Mouse (Mus musculus) intestine, embryonic 15.5 days (tissue): ENCODE results near the gene Duoxa1. TPM values are rescaled to one million over a fixed set of nuclear protein-coding genes. Genes with fewer than 3 reads are reported as not detected.

ENCODE experiments used
- ATAC-seq: fragments of 200-750 bp; cut with Nextera tagmentation; 2 replicates; pipeline ENCODE4 v1.8.0; 2017; ENCODE audit warnings: moderate TSS enrichment, moderate library complexity
- H3K27ac ChIP-seq: fragments of 300-500 bp; sonication (generic); 2 replicates; pipeline ENCODE4 v1.5.1; 2015; ENCODE audit warnings: mild to moderate bottlenecking, inconsistent platforms
- H3K27me3 ChIP-seq: fragments of 300-500 bp; sonication (generic); replicated peaks from 2 replicates; pipeline ENCODE4 v1.6.1; 2015; ENCODE audit warnings: inconsistent platforms
- H3K36me3 ChIP-seq: fragments of 300-500 bp; sonication (generic); 2 replicates; pipeline ENCODE4 v1.6.1; 2015; ENCODE audit warnings: inconsistent platforms
- H3K4me1 ChIP-seq: fragments of 300-500 bp; sonication (generic); replicated peaks from 2 replicates; pipeline ENCODE4 v1.6.1; 2015; ENCODE audit warnings: inconsistent platforms
- H3K4me2 ChIP-seq: fragments of 300-500 bp; sonication (generic); replicated peaks from 2 replicates; pipeline ENCODE4 v1.6.1; 2015; ENCODE audit warnings: mild to moderate bottlenecking, inconsistent platforms
- H3K4me3 ChIP-seq: fragments of 300-500 bp; sonication (generic); replicated peaks from 2 replicates; pipeline ENCODE4 v1.5.1; 2015; ENCODE audit warnings: inconsistent platforms
- H3K9ac ChIP-seq: fragments of 300-500 bp; sonication (generic); 2 replicates; pipeline ENCODE4 v1.6.1; 2015; ENCODE audit warnings: inconsistent platforms
- H3K9me3 ChIP-seq: fragments of 300-500 bp; sonication (generic); 2 replicates; pipeline ENCODE4 v1.6.1; 2016; ENCODE audit warnings: inconsistent platforms
- WGBS: fragments of 180-500 bp; shearing (Covaris S2); methylation state at CpG from one replicate; pipeline ENCODE4 v1.1.7; 2015; 5-methylcytosine and 5-hydroxymethylcytosine counted together
- polyA plus RNA-seq: library from polyadenylated mRNA; unstranded; fragments of >200 nt; fragmentation: Nextera tagmentation; extraction: Ambion mirVana; gene quantifications from 2 replicates; pipeline ENCODE4 v1.2.1, GENCODE M21; 2015

Gene Duoxa1
- polyA plus RNA-seq, 1 experiment from 2014 or later = not detected

- peak; percentile 73 for ATAC-seq
- no peaks in the 10 kb centered on the region for H3K27me3 ChIP-seq
- no peaks in the 10 kb centered on the region for H3K36me3 ChIP-seq
- 82% methylated on average over 7 of the region's 7 CpGs for WGBS
- no peak overlapping the region for H3K27ac ChIP-seq
- H3K4me2 ChIP-seq = no peak overlapping the region
- H3K9me3 ChIP-seq = no peaks in the 10 kb centered on the region
- H3K4me3 ChIP-seq = no peak overlapping the region
- 0 out of 2 replicates have a peak, but pooled peaks cover 5% of the 10 kb centered on the region for H3K4me1 ChIP-seq
- H3K9ac ChIP-seq = no peak overlapping the region
Observed at GRCm38 (mm10) chr2:122266407-122267193, 46.9 kb downstream of the Duoxa1 start.

DNA sequence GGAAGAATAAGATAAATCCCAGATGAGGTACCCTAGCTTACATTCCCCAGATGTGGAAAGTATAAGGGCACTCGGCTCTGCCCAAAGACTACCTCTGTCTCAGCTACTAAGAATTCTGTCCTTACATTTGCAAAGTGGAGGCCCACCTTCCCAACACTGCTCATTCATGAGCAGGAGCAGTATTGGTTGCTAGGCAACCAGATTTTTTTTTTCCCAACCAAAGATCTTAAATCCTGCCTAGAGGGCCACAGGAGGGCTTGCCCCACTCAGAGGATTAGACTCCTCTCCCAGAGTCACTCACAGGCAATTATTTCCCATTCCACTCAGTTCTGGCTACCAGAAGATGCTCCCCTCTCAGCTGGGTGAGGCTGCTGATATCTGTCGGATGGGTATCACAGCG, 48.8 kb downstream of the Duoxa1 start:
- Histone ChIP-seq H3K27ac (no peak overlapping the region), H3K36me3 (no peaks in the 10 kb centered on the region), H3K4me1 (peaks cover 8% of the 10 kb centered on the region; the same call in 1 of the 2 replicates), H3K9ac (no peak overlapping the region), H3K4me3 (no peak overlapping the region), H3K4me2 (no peak overlapping the region), H3K27me3 (no peaks in the 10 kb centered on the region), H3K9me3 (no peaks in the 10 kb centered on the region)
- 74% methylated on average over 3 of the region's 3 CpGs for WGBS
- no peak for ATAC-seq

DNA sequence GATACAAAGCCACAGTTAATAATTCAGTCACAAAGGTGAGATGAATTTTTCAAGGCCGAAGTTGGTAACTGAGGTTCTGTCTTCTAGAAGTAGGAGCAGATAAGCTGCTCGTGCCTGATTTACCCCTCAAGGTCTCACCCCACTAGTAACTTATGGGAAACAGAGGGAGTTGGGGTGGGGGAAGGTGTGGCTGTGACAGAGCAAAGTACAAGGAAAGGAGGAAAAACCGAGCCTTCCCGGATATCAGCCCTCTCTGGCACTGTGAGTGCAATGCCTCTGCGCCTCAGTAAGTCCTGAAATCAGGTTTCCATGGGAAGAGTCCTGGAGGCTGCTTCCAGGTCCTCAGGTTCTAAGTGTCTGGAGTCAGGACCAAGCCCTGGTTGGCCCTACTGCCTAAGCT, 52.8 kb downstream of the Duoxa1 start:
- peak; percentile 96 for ATAC-seq
- 61% methylated on average over 5 of the region's 5 CpGs for WGBS

DNA sequence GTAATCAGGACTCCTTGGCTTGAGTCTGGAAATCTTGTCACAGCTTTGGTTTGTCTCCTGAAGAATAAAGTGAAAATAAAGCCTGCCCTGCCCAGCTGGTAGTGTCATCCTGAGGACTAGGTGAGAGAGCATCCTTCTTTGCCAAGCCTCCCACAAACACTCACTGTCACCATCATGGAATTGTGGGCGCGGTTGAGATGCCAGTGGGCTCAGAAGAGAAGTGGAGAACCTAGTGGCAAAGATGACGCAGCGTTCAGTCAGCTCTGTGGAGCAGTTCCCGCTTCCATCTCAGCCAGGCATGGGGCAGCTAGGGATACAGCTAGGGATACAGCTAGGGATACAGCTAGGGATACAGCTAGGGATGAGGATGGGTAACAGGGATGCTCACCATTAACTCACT, 57.5 kb downstream of the Duoxa1 start:
- Histone ChIP-seq H3K4me3 (no peak overlapping the region), H3K27me3 (no peaks in the 10 kb centered on the region), H3K36me3 (peaks cover 3% of the 10 kb centered on the region; the same call in 1 of the 2 replicates), H3K9me3 (no peaks in the 10 kb centered on the region), H3K9ac (no peak overlapping the region), H3K27ac (no peak overlapping the region), H3K4me1 (peaks cover 2% of the 10 kb centered on the region; the same call in 1 of the 2 replicates), H3K4me2 (no peak overlapping the region)
- no peak for ATAC-seq
- 96% methylated on average over 5 of the region's 5 CpGs for WGBS

More for the DNA sequence above, 52.8 kb downstream of the Duoxa1 start:
- Histone ChIP-seq H3K4me3 (no peak overlapping the region), H3K27me3 (no peaks in the 10 kb centered on the region), H3K9me3 (no peaks in the 10 kb centered on the region), H3K36me3 (no peaks in the 10 kb centered on the region), H3K27ac (peak overlapping the region; percentile 66), H3K4me2 (no peak overlapping the region), H3K4me1 (peaks cover 3% of the 10 kb centered on the region; the same call in 1 of the 2 replicates), H3K9ac (no peak overlapping the region)

Other genes with a start within 250 kb of the Duoxa1 start
- gene Spg11, start 195.3 kb downstream of the Duoxa1 start, polyA plus RNA-seq = 8.5 TPM in 2 replicates
- gene B2m, start 166.0 kb downstream of the Duoxa1 start, polyA plus RNA-seq = 367 and 406 TPM in 2 replicates
- 0.09 TPM in 1 of 2 replicates, not detected in the other for gene Trim69, start 153.0 kb downstream of the Duoxa1 start, polyA plus RNA-seq
- not detected in 2 replicates for gene Patl2, start 127.5 kb downstream of the Duoxa1 start, polyA plus RNA-seq
- gene Terb2, start 127.5 kb downstream of the Duoxa1 start, polyA plus RNA-seq = not detected in 2 replicates
- 68.1 and 68.6 TPM in 2 replicates for gene Sord, start 79.0 kb downstream of the Duoxa1 start, polyA plus RNA-seq
- gene Duox2, start 15.3 kb downstream of the Duoxa1 start, polyA plus RNA-seq = 0.08 TPM in 1 of 2 replicates, not detected in the other
- gene Duoxa2, start 14.8 kb downstream of the Duoxa1 start, polyA plus RNA-seq = 0.14 and 0.25 TPM in 2 replicates
- gene Duox1, start 1.9 kb upstream of the Duoxa1 start, polyA plus RNA-seq = 0.03 and 0.08 TPM in 2 replicates
- 2.7 and 3.6 TPM in 2 replicates for gene Shf, start 55.4 kb upstream of the Duoxa1 start, polyA plus RNA-seq
- 63.2 and 66.0 TPM in 2 replicates for gene Slc28a2, start 112.7 kb upstream of the Duoxa1 start, polyA plus RNA-seq
- 0.36 and 0.40 TPM in 2 replicates for gene Gm14085, start 171.2 kb upstream of the Duoxa1 start, polyA plus RNA-seq